ENCODE assay signal across 8 mouse cellular contexts in genomic region chr8:105613830-105614511, GRCm38 (mm10). TPM values are rescaled to one million over a fixed set of nuclear protein-coding genes. Genes with fewer than 3 reads are reported as not detected.
A peak's percentile ranks its signal among the peaks of the same experiment; 100 is the strongest.
DNase-seq lines count a peak whose midpoint lies in the region; ATAC-seq lines count a peak whose summit lies in the region.

No protein-coding gene starts in this region.

- ATAC-seq in embryonic facial prominence, embryonic 11.5 days (replicated peaks; ENCODE audit: insufficient number of reproducible peaks, low FRiP score, low TSS enrichment, low read depth), result peak; percentile 53
- ATAC-seq in heart, embryonic 12.5 days (ENCODE audit: insufficient number of reproducible peaks, low FRiP score), result peak; percentile 79
- ATAC-seq in lung, embryonic 16.5 days (ENCODE audit: low read depth), result peak; percentile 91

- WGBS in embryonic facial prominence, embryonic 11.5 days, result under 1% methylated on average over 48 of the region's 50 CpGs
- WGBS in heart, embryonic 12.5 days, result 2% methylated on average over 50 of the region's 50 CpGs
- 2% methylated on average over 50 of the region's 50 CpGs for WGBS in lung, embryonic 16.5 days

- intact Hi-C loops in left cerebral cortex, postnatal 25 days (cut with DNase I), result no loop called here

- no peak overlapping the region for H3K27ac ChIP-seq in embryonic facial prominence, embryonic 11.5 days (replicated peaks; ENCODE audit: low read depth, low read length)
- H3K27ac ChIP-seq in heart, embryonic 12.5 days (ENCODE audit: poor library complexity, severe bottlenecking), result peak overlapping the region; percentile 35
- 0 out of 2 replicates have a peak overlapping the region, but pooled peaks have one; percentile 12 for H3K27ac ChIP-seq in lung, embryonic 16.5 days (ENCODE audit: low read length)

- H3K36me3 ChIP-seq in embryonic facial prominence, embryonic 11.5 days (replicated peaks; ENCODE audit: control insufficient read depth, insufficient read depth, low read depth, low read length), result no peaks in the 10 kb centered on the region; the same call in none of the 2 replicates
- peaks cover 46% of the 10 kb centered on the region for H3K36me3 ChIP-seq in heart, embryonic 12.5 days
- H3K36me3 ChIP-seq in lung, embryonic 16.5 days (ENCODE audit: control insufficient read depth, insufficient read depth, low read length), result peaks cover 31% of the 10 kb centered on the region

- peak; percentile 24 for DNase-seq in layer of hippocampus, adult 11-12 months (ENCODE audit: low spot score)
- no peak for DNase-seq in layer of hippocampus, postnatal 14 days (ENCODE audit: low spot score in 2 of 2)
- DNase-seq in embryonic facial prominence, embryonic 11.5 days (ENCODE audit: low spot score), result peak; percentile 67
- peak; percentile 73 for DNase-seq in kidney, adult 9 months
- peak; percentile 39 for DNase-seq in ovary, postnatal 14 days (ENCODE audit: low spot score)
- DNase-seq in left cerebral cortex, postnatal 25 days (ENCODE audit: low spot score in 2 of 2), result no peak

- peak overlapping the region; percentile 48 for H3K4me3 ChIP-seq in embryonic facial prominence, embryonic 11.5 days (ENCODE audit: low read depth, low read length)
- peak overlapping the region; percentile 64 for H3K4me3 ChIP-seq in heart, embryonic 12.5 days
- H3K4me3 ChIP-seq in lung, embryonic 16.5 days (ENCODE audit: low read length), result peak overlapping the region; percentile 61

- H3K4me2 ChIP-seq in embryonic facial prominence, embryonic 11.5 days (ENCODE audit: low read depth, low read length), result peak overlapping the region; percentile 98
- H3K4me2 ChIP-seq in heart, embryonic 12.5 days, result peak overlapping the region; percentile 98
- peak overlapping the region; percentile 96 for H3K4me2 ChIP-seq in lung, embryonic 16.5 days (ENCODE audit: low read depth, low read length)

- H3K4me1 ChIP-seq in embryonic facial prominence, embryonic 11.5 days (ENCODE audit: control insufficient read depth, insufficient read depth, low read length), result peaks cover 6% of the 10 kb centered on the region; the same call in 1 of the 2 replicates
- H3K4me1 ChIP-seq in heart, embryonic 12.5 days (replicated peaks), result peaks cover 33% of the 10 kb centered on the region
- peaks cover 17% of the 10 kb centered on the region for H3K4me1 ChIP-seq in lung, embryonic 16.5 days (replicated peaks; ENCODE audit: control insufficient read depth, insufficient read depth, low read length)

- H3K9ac ChIP-seq in embryonic facial prominence, embryonic 11.5 days (replicated peaks; ENCODE audit: low read length), result peak overlapping the region; percentile 64
- H3K9ac ChIP-seq in heart, embryonic 12.5 days, result peak overlapping the region; percentile 79
- H3K9ac ChIP-seq in lung, embryonic 16.5 days (ENCODE audit: low read length), result peak overlapping the region; percentile 69

- no peaks in the 10 kb centered on the region for H3K9me3 ChIP-seq in embryonic facial prominence, embryonic 11.5 days (replicated peaks; ENCODE audit: control insufficient read depth, low read length)
- H3K9me3 ChIP-seq in heart, embryonic 12.5 days (replicated peaks), result no peaks in the 10 kb centered on the region
- no peaks in the 10 kb centered on the region for H3K9me3 ChIP-seq in lung, embryonic 16.5 days (ENCODE audit: control insufficient read depth, low read length)

- H3K27me3 ChIP-seq in embryonic facial prominence, embryonic 11.5 days (ENCODE audit: control insufficient read depth, insufficient read depth, low read length), result peaks cover 4% of the 10 kb centered on the region
- H3K27me3 ChIP-seq in heart, embryonic 12.5 days (replicated peaks), result peaks cover 10% of the 10 kb centered on the region
- H3K27me3 ChIP-seq in lung, embryonic 16.5 days (ENCODE audit: control insufficient read depth, insufficient read depth, low read depth, low read length), result peaks cover 2% of the 10 kb centered on the region; the same call in 1 of the 2 replicates

RNA-seq across cellular contexts. Expression of gene Ripor1, which starts 8.9 kb away (rescaled TPM):
- total RNA-seq in layer of hippocampus, postnatal 14 days (2021), result 10 to 100 TPM; 81.6 to 86.9 TPM
- polyA plus RNA-seq in embryonic facial prominence, embryonic 11.5 days (2014; fragmentation: Nextera tagmentation; extraction: Ambion mirVana), result 7.3 and 8.7 TPM in 2 replicates
- 32.8 and 33.4 TPM in 2 replicates for polyA plus RNA-seq in heart, embryonic 12.5 days (2016; fragmentation: Nextera tagmentation; extraction: Ambion mirVana)
- 33.1 and 36.8 TPM in 2 replicates for polyA plus RNA-seq in lung, embryonic 16.5 days (2015; fragmentation: Nextera tagmentation; extraction: Ambion mirVana)
- total RNA-seq in left cerebral cortex, postnatal 25 days (2021), result 10 to 100 TPM; 77.0 to 81.5 TPM

RNA-seq across cellular contexts. Expression of gene Ctcf, which starts 22.4 kb away (rescaled TPM):
- 10 to 100 TPM; 60.4 to 64.1 TPM for total RNA-seq in layer of hippocampus, postnatal 14 days (2021)
- 116 and 118 TPM in 2 replicates for polyA plus RNA-seq in embryonic facial prominence, embryonic 11.5 days (2014; fragmentation: Nextera tagmentation; extraction: Ambion mirVana)
- polyA plus RNA-seq in heart, embryonic 12.5 days (2016; fragmentation: Nextera tagmentation; extraction: Ambion mirVana), result 66.1 and 75.9 TPM in 2 replicates
- polyA plus RNA-seq in lung, embryonic 16.5 days (2015; fragmentation: Nextera tagmentation; extraction: Ambion mirVana), result 112 and 116 TPM in 2 replicates
- total RNA-seq in left cerebral cortex, postnatal 25 days (2021), result 10 to 100 TPM; 63.7 to 68.5 TPM

RNA-seq across cellular contexts. Expression of gene Agrp, which starts 23.2 kb away (rescaled TPM):
- total RNA-seq in layer of hippocampus, postnatal 14 days (2021), result not detected
- polyA plus RNA-seq in embryonic facial prominence, embryonic 11.5 days (2014; fragmentation: Nextera tagmentation; extraction: Ambion mirVana), result 1.0 and 1.7 TPM in 2 replicates
- 0.51 and 0.64 TPM in 2 replicates for polyA plus RNA-seq in heart, embryonic 12.5 days (2016; fragmentation: Nextera tagmentation; extraction: Ambion mirVana)
- polyA plus RNA-seq in lung, embryonic 16.5 days (2015; fragmentation: Nextera tagmentation; extraction: Ambion mirVana), result 0.60 TPM in 1 of 2 replicates, not detected in the other
- not detected for total RNA-seq in left cerebral cortex, postnatal 25 days (2021)

RNA-seq across cellular contexts. Expression of gene Atp6v0d1, which starts 48.1 kb away (rescaled TPM):
- total RNA-seq in layer of hippocampus, postnatal 14 days (2021), result 100 to 1,000 TPM; 321 to 323 TPM
- 89.8 and 95.5 TPM in 2 replicates for polyA plus RNA-seq in embryonic facial prominence, embryonic 11.5 days (2014; fragmentation: Nextera tagmentation; extraction: Ambion mirVana)
- 51.4 and 52.9 TPM in 2 replicates for polyA plus RNA-seq in heart, embryonic 12.5 days (2016; fragmentation: Nextera tagmentation; extraction: Ambion mirVana)
- polyA plus RNA-seq in lung, embryonic 16.5 days (2015; fragmentation: Nextera tagmentation; extraction: Ambion mirVana), result 87.3 and 93.0 TPM in 2 replicates
- total RNA-seq in left cerebral cortex, postnatal 25 days (2021), result 100 to 1,000 TPM; 317 to 340 TPM

Comparison
In these comparisons a context has a peak if more than half of its experiments do, and no peak if none do; other contexts are left out.
1. DNase-seq: peak in layer of hippocampus, adult 11-12 months (single experiment), embryonic facial prominence, embryonic 11.5 days (single experiment), kidney, adult 9 months (single experiment) and ovary, postnatal 14 days (single experiment); none in layer of hippocampus, postnatal 14 days (0 of 2) and left cerebral cortex, postnatal 25 days (0 of 2).
2. Peak in every context shown above with its lines, with median percentiles within 50 percentile points of each other: ATAC-seq, H3K4me2 ChIP-seq, H3K4me3 ChIP-seq and H3K9ac ChIP-seq.